In the genomic region with DNA sequence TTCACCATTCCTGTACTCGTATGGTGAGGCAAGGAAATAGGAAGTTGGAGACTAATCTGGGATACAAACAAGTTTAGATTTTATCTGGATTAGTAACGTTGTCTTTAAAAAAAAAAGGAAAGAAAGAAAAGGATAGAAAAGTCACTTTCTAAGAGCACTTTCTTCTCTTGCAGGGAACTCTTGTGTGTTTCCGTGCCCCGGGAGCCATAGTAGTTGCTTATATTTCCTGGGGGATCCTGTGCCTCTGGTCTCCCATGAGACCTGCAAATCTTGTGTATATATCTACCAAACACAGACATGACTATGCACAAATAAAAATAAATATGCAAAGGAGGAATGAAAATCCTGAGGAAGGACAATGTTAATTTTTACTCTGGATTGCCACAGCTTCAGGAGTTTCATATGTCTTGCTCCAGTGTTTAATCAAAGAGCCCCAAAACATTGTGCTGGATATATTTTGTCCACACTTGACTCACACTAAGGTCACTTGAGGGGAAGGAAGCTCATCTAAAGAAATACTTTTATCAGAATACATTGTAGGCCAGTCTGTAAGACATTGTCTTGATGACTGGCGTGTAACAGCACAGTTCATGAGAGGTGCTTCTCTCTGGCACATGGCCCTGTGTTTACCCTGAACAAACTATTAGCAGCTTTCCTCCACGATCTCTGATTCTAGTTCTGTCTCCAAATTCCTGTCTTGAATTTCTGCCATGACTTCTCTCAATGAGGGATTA, we compare ENCODE assay signal across 8 mouse cellular contexts. TPM values are rescaled to one million over a fixed set of nuclear protein-coding genes. Genes with fewer than 3 reads are reported as not detected.
DNase-seq lines count a peak whose midpoint lies in the region; ATAC-seq and TF ChIP-seq lines count a peak whose summit lies in the region.

No protein-coding gene starts in this region.

- H3K9me3 ChIP-seq in G1E (replicated peaks), result no peaks in the 10 kb centered on the region
- no peaks in the 10 kb centered on the region for H3K9me3 ChIP-seq in hindbrain, embryonic 10.5 days
- H3K9me3 ChIP-seq in liver, postnatal 0 days (ENCODE audit: low read length), result no peaks in the 10 kb centered on the region

- WGBS in hindbrain, embryonic 10.5 days, result 51% methylated on average over 6 of the region's 6 CpGs
- 37% methylated on average over 6 of the region's 6 CpGs for WGBS in liver, postnatal 0 days (ENCODE audit: insufficient replicate concordance)

- H3K4me1 ChIP-seq in G1E (ENCODE audit: insufficient read depth, low read depth, low read length), result peaks cover 34% of the 10 kb centered on the region
- H3K4me1 ChIP-seq in hindbrain, embryonic 10.5 days (replicated peaks), result peaks cover 42% of the 10 kb centered on the region
- H3K4me1 ChIP-seq in liver, postnatal 0 days (ENCODE audit: insufficient read depth), result peaks cover 14% of the 10 kb centered on the region

- no peak for TF ChIP-seq CTCF in G1E (IDR thresholded peaks at IDR 0.05; ENCODE audit: low read depth, low read length)
- no peak for TF ChIP-seq CTCF in liver, postnatal 0 days (IDR thresholded peaks at IDR 0.05; ENCODE audit: low read depth)

- peak overlapping the region; percentile 71 for H3K4me2 ChIP-seq in liver, postnatal 0 days (ENCODE audit: low read depth, low read length)

- peak overlapping the region; percentile 93 for H3K27ac ChIP-seq in hindbrain, embryonic 10.5 days
- H3K27ac ChIP-seq in liver, postnatal 0 days (ENCODE audit: low read depth), result peak overlapping the region; percentile 88

- peak overlapping the region; percentile 82 for H3K9ac ChIP-seq in liver, postnatal 0 days (replicated peaks)

- peak; percentile 62 for DNase-seq in heart, adult 11 months
- no peak for DNase-seq in heart, adult 18-20 months
- DNase-seq in G1E (ENCODE audit: low spot score), result no peak
- no peak for DNase-seq in hindbrain, embryonic 10.5 days (ENCODE audit: low spot score)
- no peak for DNase-seq in liver, postnatal 0 days
- no peak for DNase-seq in testis, postnatal 10 days (ENCODE audit: low spot score)
- DNase-seq in urinary bladder, postnatal 36 days (ENCODE audit: low spot score in 2 of 2), result no peak
- no peak for DNase-seq in thymus, postnatal 14 days

- TF ChIP-seq EP300 in liver, postnatal 0 days (IDR thresholded peaks at IDR 0.05; ENCODE audit: low read depth), result no peak

- no peaks in the 10 kb centered on the region for H3K36me3 ChIP-seq in G1E (replicated peaks)
- H3K36me3 ChIP-seq in hindbrain, embryonic 10.5 days, result no peaks in the 10 kb centered on the region
- no peaks in the 10 kb centered on the region for H3K36me3 ChIP-seq in liver, postnatal 0 days (replicated peaks; ENCODE audit: insufficient read depth, low read length)

- peak overlapping the region; percentile 69; the same call in 1 of the 2 replicates for H3K4me3 ChIP-seq in G1E (ENCODE audit: low read depth, low read length)
- peak overlapping the region; percentile 62 for H3K4me3 ChIP-seq in hindbrain, embryonic 10.5 days
- peak overlapping the region; percentile 53 for H3K4me3 ChIP-seq in liver, postnatal 0 days (ENCODE audit: low read depth, low read length)

- H3K27me3 ChIP-seq in G1E (ENCODE audit: insufficient read depth, low read length), result no peaks in the 10 kb centered on the region
- H3K27me3 ChIP-seq in hindbrain, embryonic 10.5 days (ENCODE audit: insufficient read depth, poor library complexity, severe bottlenecking), result no peaks in the 10 kb centered on the region
- H3K27me3 ChIP-seq in liver, postnatal 0 days (ENCODE audit: insufficient read depth, low read length), result no peaks in the 10 kb centered on the region

- no peak for ATAC-seq in G1E (ENCODE audit: extremely low read depth, insufficient number of reproducible peaks, low FRiP score, poor library complexity, severe bottlenecking)
- ATAC-seq in liver, postnatal 0 days, result no peak

RNA-seq across cellular contexts. Expression of a gene that starts 1.5 kb away (rescaled TPM):
- total RNA-seq in heart, adult 18-20 months (2021), result 1 to 10 TPM; 2.4 to 2.5 TPM
- 524 and 556 TPM in 2 replicates for total RNA-seq in G1E (2014; fragmentation: Nextera tagmentation)
- total RNA-seq in G1E (2017), result 92.0 and 101 TPM in 2 replicates
- polyA plus RNA-seq in G1E (2012), result 3.7 and 9.6 TPM in 2 replicates
- 4.8 and 10.9 TPM in 2 replicates for polyA plus RNA-seq in hindbrain, embryonic 10.5 days (2016; fragmentation: Nextera tagmentation; extraction: Ambion mirVana)
- 4.7 and 5.8 TPM in 2 replicates for polyA plus RNA-seq in liver, postnatal 0 days (2015; fragmentation: Nextera tagmentation; extraction: Ambion mirVana)

RNA-seq across cellular contexts. Expression of a gene that starts 2.9 kb away (rescaled TPM):
- 1 to 10 TPM; 2.0 to 4.1 TPM for total RNA-seq in heart, adult 18-20 months (2021)
- total RNA-seq in G1E (2014; fragmentation: Nextera tagmentation), result 5.3 and 7.3 TPM in 2 replicates
- 491 and 756 TPM in 2 replicates for total RNA-seq in G1E (2017)
- 2.3 and 7.4 TPM in 2 replicates for polyA plus RNA-seq in G1E (2012)
- 1.8 and 2.2 TPM in 2 replicates for polyA plus RNA-seq in hindbrain, embryonic 10.5 days (2016; fragmentation: Nextera tagmentation; extraction: Ambion mirVana)
- polyA plus RNA-seq in liver, postnatal 0 days (2015; fragmentation: Nextera tagmentation; extraction: Ambion mirVana), result 2.0 and 2.6 TPM in 2 replicates

RNA-seq across cellular contexts. Expression of a gene that starts 3.1 kb away (rescaled TPM):
- 10 to 100 TPM; 10.2 to 10.9 TPM for total RNA-seq in heart, adult 18-20 months (2021)
- total RNA-seq in G1E (2014; fragmentation: Nextera tagmentation), result 610 and 627 TPM in 2 replicates
- total RNA-seq in G1E (2017), result 748 and 859 TPM in 2 replicates
- polyA plus RNA-seq in G1E (2012), result 5.7 and 27.4 TPM in 2 replicates
- 4.7 and 5.1 TPM in 2 replicates for polyA plus RNA-seq in hindbrain, embryonic 10.5 days (2016; fragmentation: Nextera tagmentation; extraction: Ambion mirVana)
- polyA plus RNA-seq in liver, postnatal 0 days (2015; fragmentation: Nextera tagmentation; extraction: Ambion mirVana), result 2.9 and 5.8 TPM in 2 replicates

RNA-seq across cellular contexts. Expression of a gene that starts 4.3 kb away (rescaled TPM):
- 10 to 100 TPM; 51.2 to 52.9 TPM for total RNA-seq in heart, adult 18-20 months (2021)
- total RNA-seq in G1E (2014; fragmentation: Nextera tagmentation), result 2,252 and 2,609 TPM in 2 replicates
- total RNA-seq in G1E (2017), result 1,080 and 1,131 TPM in 2 replicates
- polyA plus RNA-seq in G1E (2012), result 14.6 and 40.1 TPM in 2 replicates
- 101 and 107 TPM in 2 replicates for polyA plus RNA-seq in hindbrain, embryonic 10.5 days (2016; fragmentation: Nextera tagmentation; extraction: Ambion mirVana)
- polyA plus RNA-seq in liver, postnatal 0 days (2015; fragmentation: Nextera tagmentation; extraction: Ambion mirVana), result 89.1 and 94.3 TPM in 2 replicates

RNA-seq across cellular contexts. Expression of a gene that starts 5.9 kb away (rescaled TPM):
- 10 to 100 TPM; 18.2 to 25.6 TPM for total RNA-seq in heart, adult 18-20 months (2021)
- total RNA-seq in G1E (2014; fragmentation: Nextera tagmentation) (1,531 and 1,684 TPM in 2 replicates), G1E (2017) (1,342 and 1,812 TPM in 2 replicates)
- 13.0 and 49.8 TPM in 2 replicates for polyA plus RNA-seq in G1E (2012)
- polyA plus RNA-seq in hindbrain, embryonic 10.5 days (2016; fragmentation: Nextera tagmentation; extraction: Ambion mirVana), result 7.0 and 7.3 TPM in 2 replicates
- 6.1 and 7.8 TPM in 2 replicates for polyA plus RNA-seq in liver, postnatal 0 days (2015; fragmentation: Nextera tagmentation; extraction: Ambion mirVana)
